Mouse (Mus musculus) cerebellum, postnatal 4 days (tissue): ENCODE results near the gene Olfr885.

ENCODE experiments used
- DNase-seq, 2 experiments: peaks; one replicate each; pipeline ENCODE4 v3.0.0; 2022; ENCODE audit warnings: low spot score in 2 of 2, mixed read lengths in 1 of 2

The Olfr885 gene

DNA sequence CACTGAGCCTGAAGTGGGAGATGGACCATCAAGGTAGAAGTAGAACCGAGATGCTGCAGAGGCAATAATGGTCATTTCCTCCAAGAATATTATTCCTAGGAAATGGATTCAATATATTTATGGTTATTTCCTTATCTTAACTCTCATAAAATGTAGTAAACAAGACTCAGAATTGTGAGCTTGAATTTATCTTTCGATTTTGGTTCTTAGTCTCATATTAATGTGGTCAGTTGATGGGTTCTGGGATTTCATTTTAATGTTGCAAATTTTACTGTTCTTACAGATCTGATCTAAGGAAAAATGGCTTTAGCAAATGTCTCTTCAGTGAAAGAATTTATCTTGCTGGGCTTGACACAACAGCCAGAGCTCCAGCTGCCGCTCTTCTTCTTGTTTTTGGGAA, at the start of gene Olfr885:
Olfr885 (plus strand) TSS at position 301 of the 400 bp plus-strand sequence.
- DNase-seq, result no peak

DNA sequence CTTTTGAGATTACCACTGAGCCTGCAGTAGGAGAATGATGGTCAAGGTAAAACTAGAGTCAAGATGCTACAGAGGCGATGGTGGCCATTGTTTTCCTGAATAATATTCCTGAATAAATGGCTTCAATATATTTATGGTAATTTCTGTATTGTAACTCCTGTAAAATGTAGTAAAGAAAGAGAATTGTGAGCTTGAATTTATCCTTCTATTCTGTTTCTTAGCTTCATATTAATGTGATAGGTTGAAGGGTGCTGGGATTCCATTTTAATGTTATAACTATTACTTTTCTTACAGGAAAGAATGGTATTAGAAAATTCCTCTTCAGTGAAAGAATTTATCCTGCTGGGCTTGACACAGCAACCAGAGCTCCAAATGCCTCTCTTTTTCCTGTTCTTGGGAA, 35.6 kb upstream of the Olfr885 start, which contains the start of gene Olfr883:
Olfr883 (plus strand) TSS at position 301 of the 400 bp plus-strand sequence.
- no peak for DNase-seq

DNA sequence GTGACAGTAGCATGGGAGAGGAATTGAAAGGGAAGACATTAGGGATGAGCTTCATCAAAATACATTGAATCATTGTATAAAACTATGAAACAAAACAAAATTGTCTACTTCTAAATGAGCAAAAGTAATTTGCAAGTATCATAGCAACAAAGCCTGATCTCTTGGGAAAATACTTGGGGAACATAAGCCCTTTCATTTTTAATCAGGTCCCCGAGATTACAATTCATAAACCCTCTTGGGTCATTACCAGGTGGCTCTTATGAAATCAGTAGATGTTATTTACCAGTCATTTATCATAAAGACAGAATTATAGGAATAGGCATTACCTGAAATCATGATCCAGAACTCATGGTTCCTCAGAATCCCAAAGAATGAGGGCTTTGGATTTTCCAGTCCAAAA, 14.9 kb upstream of the Olfr885 start, which contains the start of gene Olfr884:
Olfr884 (plus strand) TSS at position 301 of the 400 bp plus-strand sequence.
- DNase-seq, result no peak

DNA sequence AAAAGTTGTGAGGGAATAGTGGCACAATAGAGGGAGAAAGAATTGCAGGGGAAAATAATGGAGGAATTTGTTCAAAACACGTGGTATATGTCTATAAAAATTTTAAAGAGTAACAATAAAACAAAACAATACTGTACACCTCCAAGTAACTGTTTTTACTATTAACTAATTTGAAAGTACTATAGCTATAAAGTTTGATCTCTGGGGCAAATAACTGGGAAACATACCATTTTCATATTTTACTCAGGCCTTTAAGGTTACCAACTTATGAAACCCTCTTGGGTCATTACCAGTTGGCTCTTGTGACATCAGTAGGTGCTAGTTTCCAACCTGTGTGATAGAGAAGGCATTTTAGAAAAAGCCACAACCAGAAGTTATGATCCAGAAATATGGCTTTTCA, 22.6 kb downstream of the Olfr885 start, which contains the start of gene Olfr887:
Olfr887 (plus strand) TSS at position 301 of the 400 bp plus-strand sequence.
- DNase-seq, result no peak

DNA sequence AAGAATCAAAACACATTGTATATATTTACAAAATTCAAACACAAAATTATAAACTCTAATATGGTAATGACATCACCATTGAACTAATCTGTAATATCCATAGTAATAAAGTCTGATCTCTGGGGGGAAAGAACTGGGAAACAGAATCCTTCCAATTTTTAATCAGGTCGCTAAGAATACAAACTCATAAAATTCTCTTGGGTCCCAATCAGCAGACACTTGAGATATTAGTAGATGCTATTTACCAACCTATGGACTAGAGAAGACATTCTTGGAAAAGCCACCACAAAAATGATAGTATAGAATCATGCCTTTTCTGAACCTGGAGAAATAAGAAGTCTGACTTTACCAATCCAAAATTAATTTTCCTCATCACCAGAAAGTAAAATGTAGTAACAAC, 46.7 kb downstream of the Olfr885 start, which contains the start of gene Olfr888:
Olfr888 (plus strand) TSS at position 301 of the 400 bp plus-strand sequence.
- DNase-seq, result no peak
